Mouse (Mus musculus) lung, adult 2 months (tissue): ENCODE data around the gene Igfbp1.

Source experiments
- CTCF ChIP-seq: fragments of 200-500 bp; IDR thresholded peaks from 2 replicates; pipeline ENCODE4 v1.5.1; 2011; ENCODE audit warnings: mild to moderate bottlenecking, low read length, control low read depth; ENCODE audit not compliant: insufficient read depth
- POLR2A ChIP-seq: fragments of 200-500 bp; IDR thresholded peaks from 2 replicates; pipeline ENCODE4 v1.6.1; 2011; ENCODE audit warnings: low read depth, mild to moderate bottlenecking, control low read depth, low read length, borderline replicate concordance; ENCODE audit errors: extremely low read depth

GRCm38 (mm10) chr11:7202206-7202605 lies 4.6 kb downstream of the Igfbp1 start:
- no peak for TF ChIP-seq POLR2A
- no peak for TF ChIP-seq CTCF
